Mouse (Mus musculus): ENCODE data around the gene Olfr1458. TPM values are rescaled to one million over a fixed set of nuclear protein-coding genes. Genes with fewer than 3 reads are reported as not detected.

Gene Olfr1458
- total RNA-seq (2014; rRNA removed) (not detected in 2 replicates), polyA plus RNA-seq (2015; fragmentation: Nextera tagmentation; extraction: Ambion mirVana) (not detected in 2 replicates)

- 84% methylated on average over 3 of the region's 3 CpGs for WGBS
Observed at GRCm38 (mm10) chr19:13106675-13107074, at the start of gene Olfr1458. Olfr1458 (minus strand) TSS chr19:13106775.

GRCm38 (mm10) chr19:13149449-13149848, 42.9 kb upstream of the Olfr1458 start, which contains the start of gene Olfr1459:
Olfr1459 (minus strand) TSS chr19:13149549.
- ATAC-seq (no peak), DNase-seq (ENCODE audit: low spot score) (no peak)
- 74% methylated on average over 1 of the region's 1 CpGs for WGBS

More at GRCm38 (mm10) chr19:13106675-13107074, at the start of gene Olfr1458:
- ATAC-seq = no peak
- Histone ChIP-seq H3K9me3 (ENCODE audit: low read length) (0 out of 2 replicates have a peak, but pooled peaks cover 5% of the 10 kb centered on the region), H3K4me1 (ENCODE audit: insufficient read depth, low read length) (no peaks in the 10 kb centered on the region), H3K4me2 (ENCODE audit: low read depth, low read length) (no peak within 1 kb of the TSS), H3K36me3 (ENCODE audit: insufficient read depth, low read length) (no peaks in the 10 kb centered on the region), H3K27ac (no peak within 1 kb of the TSS), H3K9ac (replicated peaks; ENCODE audit: low read length) (no peak within 1 kb of the TSS), H3K27me3 (ENCODE audit: insufficient read depth, low read length) (no peaks in the 10 kb centered on the region), H3K4me3 (ENCODE audit: low read length) (no peak within 1 kb of the TSS)
- DNase-seq (ENCODE audit: low spot score) = no peak
- TF ChIP-seq CTCF (IDR thresholded peaks at IDR 0.05; ENCODE audit: low read depth) = no peak

GRCm38 (mm10) chr19:13097791-13098190, 8.8 kb downstream of the Olfr1458 start, which contains the start of gene Olfr1457:
Olfr1457 (minus strand) TSS chr19:13097891.
- H3K9me3 ChIP-seq (ENCODE audit: low read length) = no peaks in the 10 kb centered on the region
- H3K4me2 ChIP-seq (ENCODE audit: low read depth, low read length) = no peak within 1 kb of the TSS
- 73% methylated on average over 2 of the region's 2 CpGs for WGBS
- H3K4me3 ChIP-seq (ENCODE audit: low read length) = no peak within 1 kb of the TSS
- H3K9ac ChIP-seq (replicated peaks; ENCODE audit: low read length) = no peak within 1 kb of the TSS
- H3K27ac ChIP-seq = no peak within 1 kb of the TSS
- H3K36me3 ChIP-seq (ENCODE audit: insufficient read depth, low read length) = no peaks in the 10 kb centered on the region
- DNase-seq (ENCODE audit: low spot score) (no peak), ATAC-seq (no peak)
- TF ChIP-seq CTCF (IDR thresholded peaks at IDR 0.05; ENCODE audit: low read depth) = no peak
- no peaks in the 10 kb centered on the region for H3K4me1 ChIP-seq (ENCODE audit: insufficient read depth, low read length)
- no peaks in the 10 kb centered on the region for H3K27me3 ChIP-seq (ENCODE audit: insufficient read depth, low read length)

More at GRCm38 (mm10) chr19:13149449-13149848, 42.9 kb upstream of the Olfr1458 start, which contains the start of gene Olfr1459:
- TF ChIP-seq CTCF (IDR thresholded peaks at IDR 0.05; ENCODE audit: low read depth) = no peak
- H3K27me3 ChIP-seq (ENCODE audit: insufficient read depth, low read length) = no peaks in the 10 kb centered on the region
- H3K9me3 ChIP-seq (ENCODE audit: low read length) = peaks cover 8% of the 10 kb centered on the region; the same call in 1 of the 2 replicates
- no peak within 1 kb of the TSS for H3K9ac ChIP-seq (replicated peaks; ENCODE audit: low read length)
- H3K4me2 ChIP-seq (ENCODE audit: low read depth, low read length) = no peak within 1 kb of the TSS
- no peaks in the 10 kb centered on the region for H3K36me3 ChIP-seq (ENCODE audit: insufficient read depth, low read length)
- no peak within 1 kb of the TSS for H3K4me3 ChIP-seq (ENCODE audit: low read length)
- H3K4me1 ChIP-seq (ENCODE audit: insufficient read depth, low read length) = no peaks in the 10 kb centered on the region
- no peak within 1 kb of the TSS for H3K27ac ChIP-seq

GRCm38 (mm10) chr19:13093908-13094307, 12.7 kb downstream of the Olfr1458 start:
- H3K9ac ChIP-seq (replicated peaks; ENCODE audit: low read length) = no peak overlapping the region
- no peaks in the 10 kb centered on the region for H3K9me3 ChIP-seq (ENCODE audit: low read length)
- 82% methylated on average over 1 of the region's 1 CpGs for WGBS
- H3K4me1 ChIP-seq (ENCODE audit: insufficient read depth, low read length) = no peaks in the 10 kb centered on the region
- H3K27ac ChIP-seq = no peak overlapping the region
- no peaks in the 10 kb centered on the region for H3K27me3 ChIP-seq (ENCODE audit: insufficient read depth, low read length)
- ATAC-seq (no peak), DNase-seq (ENCODE audit: low spot score) (no peak)
- H3K4me2 ChIP-seq (ENCODE audit: low read depth, low read length) = no peak overlapping the region
- no peaks in the 10 kb centered on the region for H3K36me3 ChIP-seq (ENCODE audit: insufficient read depth, low read length)
- H3K4me3 ChIP-seq (ENCODE audit: low read length) = no peak overlapping the region
- TF ChIP-seq CTCF (IDR thresholded peaks at IDR 0.05; ENCODE audit: low read depth) = no peak

GRCm38 (mm10) chr19:13060310-13060709, 46.3 kb downstream of the Olfr1458 start, which contains the start of gene Olfr1454:
Olfr1454 (plus strand) TSS chr19:13060610.
- 71% methylated on average over 2 of the region's 2 CpGs for WGBS
- H3K36me3 ChIP-seq (ENCODE audit: insufficient read depth, low read length) = no peaks in the 10 kb centered on the region
- TF ChIP-seq CTCF (IDR thresholded peaks at IDR 0.05; ENCODE audit: low read depth) = no peak
- H3K9me3 ChIP-seq (ENCODE audit: low read length) = peaks cover 6% of the 10 kb centered on the region; the same call in 1 of the 2 replicates
- H3K4me3 ChIP-seq (ENCODE audit: low read length) = no peak within 1 kb of the TSS
- H3K4me2 ChIP-seq (ENCODE audit: low read depth, low read length) = no peak within 1 kb of the TSS
- H3K27ac ChIP-seq = no peak within 1 kb of the TSS
- DNase-seq (ENCODE audit: low spot score) (no peak), ATAC-seq (no peak)
- H3K9ac ChIP-seq (replicated peaks; ENCODE audit: low read length) = no peak within 1 kb of the TSS
- H3K27me3 ChIP-seq (ENCODE audit: insufficient read depth, low read length) = no peaks in the 10 kb centered on the region
- H3K4me1 ChIP-seq (ENCODE audit: insufficient read depth, low read length) = no peaks in the 10 kb centered on the region

Other genes with a start within 250 kb of the Olfr1458 start
- not detected in 2 replicates for gene Olfr1444, start 249.5 kb downstream of the Olfr1458 start, total RNA-seq (2014; rRNA removed)
- not detected in 2 replicates for gene Olfr1444, start 249.5 kb downstream of the Olfr1458 start, polyA plus RNA-seq (2015; fragmentation: Nextera tagmentation; extraction: Ambion mirVana)
- not detected in 2 replicates for gene Olfr1445, start 222.9 kb downstream of the Olfr1458 start, total RNA-seq (2014; rRNA removed)
- not detected in 2 replicates for gene Olfr1445, start 222.9 kb downstream of the Olfr1458 start, polyA plus RNA-seq (2015; fragmentation: Nextera tagmentation; extraction: Ambion mirVana)
- not detected in 2 replicates for gene Olfr1446, start 213.3 kb downstream of the Olfr1458 start, total RNA-seq (2014; rRNA removed)
- gene Olfr1446, start 213.3 kb downstream of the Olfr1458 start, polyA plus RNA-seq (2015; fragmentation: Nextera tagmentation; extraction: Ambion mirVana) = not detected in 2 replicates
- not detected in 2 replicates for gene Olfr1447, start 203.0 kb downstream of the Olfr1458 start, total RNA-seq (2014; rRNA removed)
- not detected in 2 replicates for gene Olfr1447, start 203.0 kb downstream of the Olfr1458 start, polyA plus RNA-seq (2015; fragmentation: Nextera tagmentation; extraction: Ambion mirVana)
- gene Olfr1448, start 182.4 kb downstream of the Olfr1458 start, total RNA-seq (2014; rRNA removed) = not detected in 2 replicates
- not detected in 2 replicates for gene Olfr1448, start 182.4 kb downstream of the Olfr1458 start, polyA plus RNA-seq (2015; fragmentation: Nextera tagmentation; extraction: Ambion mirVana)
- gene Olfr1449, start 175.9 kb downstream of the Olfr1458 start, total RNA-seq (2014; rRNA removed) = not detected in 2 replicates
- not detected in 2 replicates for gene Olfr1449, start 175.9 kb downstream of the Olfr1458 start, polyA plus RNA-seq (2015; fragmentation: Nextera tagmentation; extraction: Ambion mirVana)
- gene Olfr1450, start 156.5 kb downstream of the Olfr1458 start, total RNA-seq (2014; rRNA removed) = not detected in 2 replicates
- gene Olfr1450, start 156.5 kb downstream of the Olfr1458 start, polyA plus RNA-seq (2015; fragmentation: Nextera tagmentation; extraction: Ambion mirVana) = not detected in 2 replicates
- gene Olfr1451, start 111.8 kb downstream of the Olfr1458 start, total RNA-seq (2014; rRNA removed) = not detected in 2 replicates
- gene Olfr1451, start 111.8 kb downstream of the Olfr1458 start, polyA plus RNA-seq (2015; fragmentation: Nextera tagmentation; extraction: Ambion mirVana) = not detected in 2 replicates
- not detected in 2 replicates for gene Olfr1453, start 78.4 kb downstream of the Olfr1458 start, total RNA-seq (2014; rRNA removed)
- not detected in 2 replicates for gene Olfr1453, start 78.4 kb downstream of the Olfr1458 start, polyA plus RNA-seq (2015; fragmentation: Nextera tagmentation; extraction: Ambion mirVana)
- gene Olfr1454, start 46.2 kb downstream of the Olfr1458 start, total RNA-seq (2014; rRNA removed) = not detected in 2 replicates
- not detected in 2 replicates for gene Olfr1454, start 46.2 kb downstream of the Olfr1458 start, polyA plus RNA-seq (2015; fragmentation: Nextera tagmentation; extraction: Ambion mirVana)
- gene Olfr1457, start 8.9 kb downstream of the Olfr1458 start, total RNA-seq (2014; rRNA removed) = not detected in 2 replicates
- gene Olfr1457, start 8.9 kb downstream of the Olfr1458 start, polyA plus RNA-seq (2015; fragmentation: Nextera tagmentation; extraction: Ambion mirVana) = not detected in 2 replicates
- not detected in 2 replicates for gene Olfr1459, start 42.8 kb upstream of the Olfr1458 start, total RNA-seq (2014; rRNA removed)
- not detected in 2 replicates for gene Olfr1459, start 42.8 kb upstream of the Olfr1458 start, polyA plus RNA-seq (2015; fragmentation: Nextera tagmentation; extraction: Ambion mirVana)
- not detected in 2 replicates for gene Olfr1461, start 56.2 kb upstream of the Olfr1458 start, total RNA-seq (2014; rRNA removed)
- not detected in 2 replicates for gene Olfr1461, start 56.2 kb upstream of the Olfr1458 start, polyA plus RNA-seq (2015; fragmentation: Nextera tagmentation; extraction: Ambion mirVana)
- not detected in 2 replicates for gene Olfr1462, start 79.0 kb upstream of the Olfr1458 start, total RNA-seq (2014; rRNA removed)
- gene Olfr1462, start 79.0 kb upstream of the Olfr1458 start, polyA plus RNA-seq (2015; fragmentation: Nextera tagmentation; extraction: Ambion mirVana) = not detected in 2 replicates
- gene Olfr1463, start 124.6 kb upstream of the Olfr1458 start, total RNA-seq (2014; rRNA removed) = not detected in 2 replicates
- not detected in 2 replicates for gene Olfr1463, start 124.6 kb upstream of the Olfr1458 start, polyA plus RNA-seq (2015; fragmentation: Nextera tagmentation; extraction: Ambion mirVana)
- gene Olfr1465, start 208.8 kb upstream of the Olfr1458 start, total RNA-seq (2014; rRNA removed) = not detected in 2 replicates
- gene Olfr1465, start 208.8 kb upstream of the Olfr1458 start, polyA plus RNA-seq (2015; fragmentation: Nextera tagmentation; extraction: Ambion mirVana) = not detected in 2 replicates
- gene Olfr1466, start 232.1 kb upstream of the Olfr1458 start, total RNA-seq (2014; rRNA removed) = not detected in 2 replicates
- not detected in 2 replicates for gene Olfr1466, start 232.1 kb upstream of the Olfr1458 start, polyA plus RNA-seq (2015; fragmentation: Nextera tagmentation; extraction: Ambion mirVana)

Data from hindbrain, postnatal 0 days (tissue).